Comparison of ENCODE assay signal across 9 mouse cellular contexts in the genomic region with DNA sequence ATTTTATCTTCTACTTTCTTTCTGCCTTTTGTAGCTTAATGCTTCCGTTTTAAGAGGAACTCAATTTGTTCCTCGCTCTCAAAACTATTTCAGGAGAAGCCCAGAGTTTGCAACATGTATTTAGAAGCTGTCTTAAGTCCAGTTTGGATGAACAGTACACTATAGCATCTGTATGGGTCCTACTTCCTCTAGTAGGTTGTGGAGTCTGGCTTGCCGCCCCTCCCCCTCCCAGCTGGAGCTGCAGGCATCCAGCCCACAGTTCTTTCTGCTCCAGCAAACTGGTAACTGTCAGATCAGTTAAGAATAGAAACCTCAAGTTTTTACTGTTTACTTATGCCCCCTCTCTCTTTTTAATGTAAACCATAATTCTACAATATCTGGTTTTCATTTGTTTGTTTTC. TPM values are rescaled to one million over a fixed set of nuclear protein-coding genes. Genes with fewer than 3 reads are reported as not detected.
DNase-seq lines count a peak whose midpoint lies in the region; ATAC-seq and TF ChIP-seq lines count a peak whose summit lies in the region.
"Had no signal": no experiment of that assay in that cellular context is flagged by ENCODE, and none has a peak within 500 bp of the region (broad histone marks: within the 10 kb centered on the region; RNA-seq: fewer than 3 reads in every experiment).

No protein-coding gene starts in this region.

- no peaks in the 10 kb centered on the region for H3K36me3 ChIP-seq in hindbrain, embryonic 10.5 days
- peaks cover 12% of the 10 kb centered on the region for H3K36me3 ChIP-seq in hindbrain, embryonic 14.5 days (replicated peaks; ENCODE audit: control insufficient read depth, insufficient read depth)
- H3K36me3 ChIP-seq in CH12.LX (replicated peaks in 1 of 2; ENCODE audit: control insufficient read depth in 1 of 2, insufficient read depth in 1 of 2, low read length in 1 of 2) = no peaks in the 10 kb centered on the region
- no peaks in the 10 kb centered on the region for H3K36me3 ChIP-seq in forebrain, embryonic 14.5 days (ENCODE audit: control insufficient read depth, insufficient read depth, low read length)
- H3K36me3 ChIP-seq: heart, embryonic 13.5 days had no signal

- peak; percentile 20 for DNase-seq in hindbrain, embryonic 10.5 days (ENCODE audit: low spot score)
- no peak for DNase-seq in hindbrain, embryonic 14.5 days (ENCODE audit: low spot score)
- peak; percentile 70 for DNase-seq in CH12.LX (ENCODE audit: extremely low read depth)
- DNase-seq in forebrain, embryonic 14.5 days (ENCODE audit: low spot score) = peak; percentile 69
- peak; percentile 79 for DNase-seq in kidney, postnatal 10 days
- DNase-seq in right cerebral cortex, adult 2 months (ENCODE audit: low spot score in 2 of 2) = peak; percentile 80 to 87
- DNase-seq in adipocyte (ENCODE audit: low spot score) = no peak
- no peak for DNase-seq in cerebellum, adult 9-11 months

- no peak overlapping the region for H3K4me2 ChIP-seq in hindbrain, embryonic 14.5 days (replicated peaks)
- peak overlapping the region; percentile 8; the same call in 1 of the 2 replicates for H3K4me2 ChIP-seq in CH12.LX (ENCODE audit: insufficient read depth, low read depth, poor library complexity, severe bottlenecking)
- no peak overlapping the region for H3K4me2 ChIP-seq in forebrain, embryonic 14.5 days (ENCODE audit: low read length)
- H3K4me2 ChIP-seq: heart, embryonic 13.5 days had no signal

- H3K9me3 ChIP-seq in hindbrain, embryonic 10.5 days = no peaks in the 10 kb centered on the region
- no peaks in the 10 kb centered on the region for H3K9me3 ChIP-seq in hindbrain, embryonic 14.5 days (ENCODE audit: control insufficient read depth, low read length)
- H3K9me3 ChIP-seq in CH12.LX (replicated peaks; ENCODE audit: low read length) = no peaks in the 10 kb centered on the region
- H3K9me3 ChIP-seq in forebrain, embryonic 14.5 days (replicated peaks; ENCODE audit: control insufficient read depth, low read length) = no peaks in the 10 kb centered on the region
- H3K9me3 ChIP-seq: heart, embryonic 13.5 days had no signal

- H3K27me3 ChIP-seq in hindbrain, embryonic 10.5 days (ENCODE audit: insufficient read depth, poor library complexity, severe bottlenecking) = 0 out of 2 replicates have a peak, but pooled peaks cover under 1% of the 10 kb centered on the region
- H3K27me3 ChIP-seq in hindbrain, embryonic 14.5 days (ENCODE audit: control insufficient read depth, insufficient read depth, low read length) = no peaks in the 10 kb centered on the region
- H3K27me3 ChIP-seq in CH12.LX (replicated peaks) = no peaks in the 10 kb centered on the region
- no peaks in the 10 kb centered on the region for H3K27me3 ChIP-seq in forebrain, embryonic 14.5 days (replicated peaks; ENCODE audit: control insufficient read depth, insufficient read depth, low read length)

- no peak for TF ChIP-seq CTCF in CH12.LX (conservative IDR thresholded peaks at IDR 0.05 in 1 of 2, IDR thresholded peaks at IDR 0.05 in 1 of 2; ENCODE audit: low read depth in 2 of 2, low read length in 2 of 2)

- TF ChIP-seq RAD21 in CH12.LX (IDR thresholded peaks at IDR 0.05; ENCODE audit: low read depth, low read length) = no peak

- TF ChIP-seq EP300 in CH12.LX (IDR thresholded peaks at IDR 0.05; ENCODE audit: low read length) = 0 out of 2 replicates have a peak, but pooled peaks have one; percentile 26

- 13% methylated on average over 3 of the region's 3 CpGs for WGBS in hindbrain, embryonic 10.5 days
- WGBS in hindbrain, embryonic 14.5 days = 13% methylated on average over 3 of the region's 3 CpGs
- WGBS in forebrain, embryonic 14.5 days = 16% methylated on average over 3 of the region's 3 CpGs

- no peak overlapping the region for H3K9ac ChIP-seq in hindbrain, embryonic 14.5 days
- no peak overlapping the region for H3K9ac ChIP-seq in CH12.LX (ENCODE audit: insufficient read depth, low read depth)
- no peak overlapping the region for H3K9ac ChIP-seq in forebrain, embryonic 14.5 days (ENCODE audit: low read length)
- H3K9ac ChIP-seq: heart, embryonic 13.5 days had no signal

- no peak for ATAC-seq in hindbrain, embryonic 14.5 days (ENCODE audit: low FRiP score)
- peak; percentile 62; the same call in 1 of the 2 replicates for ATAC-seq in forebrain, embryonic 14.5 days

- in situ Hi-C loops in CH12.LX (cut with MboI; ENCODE audit: low pct_ligation_motif_present, low pct_unique_long_range_greater_than_20kb, low sequenced_read_pairs) = no loop called here

- H3K27ac ChIP-seq in hindbrain, embryonic 10.5 days = no peak overlapping the region
- no peak overlapping the region for H3K27ac ChIP-seq in hindbrain, embryonic 14.5 days
- no peak overlapping the region for H3K27ac ChIP-seq in CH12.LX (ENCODE audit: insufficient read depth, low read depth)
- peak overlapping the region; percentile 49; the same call in 1 of the 2 replicates for H3K27ac ChIP-seq in forebrain, embryonic 14.5 days (ENCODE audit: low read depth, low read length)
- H3K27ac ChIP-seq: heart, embryonic 13.5 days had no signal

- no peak overlapping the region for H3K4me3 ChIP-seq in hindbrain, embryonic 10.5 days
- H3K4me3 ChIP-seq in hindbrain, embryonic 14.5 days (replicated peaks; ENCODE audit: low read length) = no peak overlapping the region
- no peak overlapping the region for H3K4me3 ChIP-seq in CH12.LX (replicated peaks in 1 of 3; ENCODE audit: low read depth in 2 of 3, low read length in 2 of 3, poor library complexity in 1 of 3)
- H3K4me3 ChIP-seq in forebrain, embryonic 14.5 days (ENCODE audit: low read depth, low read length) = no peak overlapping the region
- H3K4me3 ChIP-seq: heart, embryonic 13.5 days had no signal

- dilution Hi-C loops in CH12.LX (cut with MboI; ENCODE audit: extremely low pct_ligation_motif_present, extremely low pct_unique_long_range_greater_than_20kb, low sequenced_read_pairs) = no loop called here

- no peak for TF ChIP-seq POLR2A in CH12.LX (IDR thresholded peaks at IDR 0.05; ENCODE audit: low read depth, low read length)

- peaks cover 13% of the 10 kb centered on the region for H3K4me1 ChIP-seq in hindbrain, embryonic 10.5 days (replicated peaks)
- peaks cover 9% of the 10 kb centered on the region; the same call in 1 of the 2 replicates for H3K4me1 ChIP-seq in hindbrain, embryonic 14.5 days (replicated peaks; ENCODE audit: control insufficient read depth, insufficient read depth, low read length)
- peaks cover 0 to 64% of the 10 kb centered on the region in 2 experiments; a peak in 2 of 4 replicates for H3K4me1 ChIP-seq in CH12.LX (ENCODE audit: control insufficient read depth in 1 of 2, insufficient read depth in 2 of 2)
- H3K4me1 ChIP-seq in forebrain, embryonic 14.5 days (ENCODE audit: control insufficient read depth, insufficient read depth, low read length) = peaks cover 4% of the 10 kb centered on the region; the same call in 1 of the 2 replicates
- H3K4me1 ChIP-seq: heart, embryonic 13.5 days had no signal

- H3K79me2 ChIP-seq in CH12.LX (replicated peaks; ENCODE audit: control insufficient read depth, extremely low read depth, insufficient read depth, poor library complexity, severe bottlenecking) = no peaks in the 10 kb centered on the region

TF ChIP-seq in CH12.LX, 34 proteins besides CTCF, POLR2A, EP300 and RAD21:
- TF ChIP-seq TCF12 (IDR thresholded peaks at IDR 0.05; ENCODE audit: low read depth, low read length) = no peak
- TF ChIP-seq NELFE (IDR thresholded peaks at IDR 0.05; ENCODE audit: low read depth, low read length) = no peak
- no peak for TF ChIP-seq GABPA (IDR thresholded peaks at IDR 0.05; ENCODE audit: insufficient replicate concordance, low read depth, low read length)
- peak; percentile 55; the same call in 1 of the 2 replicates for TF ChIP-seq CHD2 (IDR thresholded peaks at IDR 0.05; ENCODE audit: low read length)
- TF ChIP-seq CHD1 (IDR thresholded peaks at IDR 0.05; ENCODE audit: low read depth, low read length) = no peak
- no peak for TF ChIP-seq MAFK (IDR thresholded peaks at IDR 0.05; ENCODE audit: insufficient replicate concordance, low read length)
- TF ChIP-seq MAZ (IDR thresholded peaks at IDR 0.05; ENCODE audit: low read depth, low read length) = no peak
- TF ChIP-seq SMC3 (IDR thresholded peaks at IDR 0.05; ENCODE audit: low read depth, low read length) = no peak
- TF ChIP-seq BHLHE40 (IDR thresholded peaks at IDR 0.05; ENCODE audit: low read depth, low read length) = peak; percentile 44
- no peak for TF ChIP-seq SIN3A (IDR thresholded peaks at IDR 0.05; ENCODE audit: low read length)
- no peak for TF ChIP-seq IRF4 (IDR thresholded peaks at IDR 0.05; ENCODE audit: low read depth, low read length)
- TF ChIP-seq ETS1 (conservative IDR thresholded peaks at IDR 0.05; ENCODE audit: low read depth, low read length) = peak; percentile 35; the same call in 1 of the 2 replicates
- no peak for TF ChIP-seq MXI1 (IDR thresholded peaks at IDR 0.05; ENCODE audit: low read depth, low read length)

RNA-seq across cellular contexts. Expression of a gene that starts 2.8 kb away (rescaled TPM):
- 0.08 TPM in 1 of 2 replicates, not detected in the other for polyA plus RNA-seq in hindbrain, embryonic 10.5 days (2016; fragmentation: Nextera tagmentation; extraction: Ambion mirVana)
- 1.7 and 2.0 TPM in 2 replicates for polyA plus RNA-seq in hindbrain, embryonic 14.5 days (2014; fragmentation: Nextera tagmentation; extraction: Ambion mirVana)
- not detected in 2 replicates for total RNA-seq in CH12.LX (2012; rRNA removed)
- total RNA-seq in CH12.LX (2014; rRNA removed) = not detected in 2 replicates
- polyA plus RNA-seq in CH12.LX (2012; ENCODE audit: insufficient read length, low read depth) = not detected in 2 replicates
- polyA plus RNA-seq in forebrain, embryonic 14.5 days (2014; fragmentation: Nextera tagmentation; extraction: Ambion mirVana) = 1.1 and 1.5 TPM in 2 replicates
- polyA plus RNA-seq: heart, embryonic 13.5 days had no signal

Comparison
In these comparisons a context has a peak if more than half of its experiments do, and no peak if none do; other contexts are left out.
1. DNase-seq: peak in hindbrain, embryonic 10.5 days (single experiment), CH12.LX (single experiment), forebrain, embryonic 14.5 days (single experiment), kidney, postnatal 10 days (single experiment) and right cerebral cortex, adult 2 months (2 of 2); none in hindbrain, embryonic 14.5 days (single experiment), adipocyte (single experiment) and cerebellum, adult 9-11 months (single experiment).